Mouse (Mus musculus) hindbrain, embryonic 11.5 days (tissue): ENCODE measurements around the gene Osbpl6. TPM values are rescaled to one million over a fixed set of nuclear protein-coding genes. Genes with fewer than 3 reads are reported as not detected.

Experiments
- ATAC-seq: fragments of 200-750 bp; cut with Nextera tagmentation; 2 replicates; pipeline ENCODE4 v1.8.0; 2017; ENCODE audit warnings: mild to moderate bottlenecking, moderate TSS enrichment, moderate library complexity; ENCODE audit not compliant: low FRiP score
- DNase-seq: peaks from one replicate; pipeline ENCODE4 v3.0.0-alpha.2; 2015; ENCODE audit warnings: low spot score
- H3K27ac ChIP-seq: fragments of 300-500 bp; sonication (generic); 2 replicates; pipeline ENCODE4 v1.5.1; 2014; ENCODE audit warnings: mild to moderate bottlenecking, low read depth, low read length
- H3K27me3 ChIP-seq: fragments of 300-500 bp; sonication (generic); 2 replicates; pipeline ENCODE4 v1.6.1; 2014; ENCODE audit warnings: mild to moderate bottlenecking, low read length, moderate library complexity, mixed read lengths; ENCODE audit not compliant: control insufficient read depth, insufficient read depth
- H3K36me3 ChIP-seq: fragments of 300-500 bp; sonication (generic); 2 replicates; pipeline ENCODE4 v1.6.1; 2014; ENCODE audit warnings: mild to moderate bottlenecking, low read length, moderate library complexity, mixed read lengths; ENCODE audit not compliant: control insufficient read depth, insufficient read depth
- H3K4me1 ChIP-seq: fragments of 300-500 bp; sonication (generic); replicated peaks from 2 replicates; pipeline ENCODE4 v1.6.1; 2014; ENCODE audit warnings: low read length, mixed read lengths; ENCODE audit not compliant: control insufficient read depth, insufficient read depth
- H3K4me2 ChIP-seq: fragments of 300-500 bp; sonication (generic); replicated peaks from 2 replicates; pipeline ENCODE4 v1.6.1; 2014; ENCODE audit warnings: mild to moderate bottlenecking, low read depth, low read length
- H3K4me3 ChIP-seq: fragments of 300-500 bp; sonication (generic); 2 replicates; pipeline ENCODE4 v1.5.1; 2014; ENCODE audit warnings: low read depth, low read length
- H3K9ac ChIP-seq: fragments of 300-500 bp; sonication (generic); 2 replicates; pipeline ENCODE4 v1.6.1; 2014; ENCODE audit warnings: low read depth, low read length
- H3K9me3 ChIP-seq: fragments of 300-500 bp; sonication (generic); 2 replicates; pipeline ENCODE4 v1.6.1; 2016; ENCODE audit warnings: low read length; ENCODE audit not compliant: control insufficient read depth
- WGBS: fragments of 180-500 bp; shearing (Covaris S2); extraction: QIAGEN DNeasy Blood & Tissue Kit; methylation state at CpG from one replicate; pipeline ENCODE4 v1.1.7; 2014; 5-methylcytosine and 5-hydroxymethylcytosine counted together
- polyA plus RNA-seq: library from polyadenylated mRNA; unstranded; fragments of >200 nt; fragmentation: Nextera tagmentation; extraction: Ambion mirVana; gene quantifications from 2 replicates; pipeline ENCODE4 v1.2.1, GENCODE M21; 2014

Osbpl6 gene
- polyA plus RNA-seq = 15.1 and 16.9 TPM in 2 replicates

DNA sequence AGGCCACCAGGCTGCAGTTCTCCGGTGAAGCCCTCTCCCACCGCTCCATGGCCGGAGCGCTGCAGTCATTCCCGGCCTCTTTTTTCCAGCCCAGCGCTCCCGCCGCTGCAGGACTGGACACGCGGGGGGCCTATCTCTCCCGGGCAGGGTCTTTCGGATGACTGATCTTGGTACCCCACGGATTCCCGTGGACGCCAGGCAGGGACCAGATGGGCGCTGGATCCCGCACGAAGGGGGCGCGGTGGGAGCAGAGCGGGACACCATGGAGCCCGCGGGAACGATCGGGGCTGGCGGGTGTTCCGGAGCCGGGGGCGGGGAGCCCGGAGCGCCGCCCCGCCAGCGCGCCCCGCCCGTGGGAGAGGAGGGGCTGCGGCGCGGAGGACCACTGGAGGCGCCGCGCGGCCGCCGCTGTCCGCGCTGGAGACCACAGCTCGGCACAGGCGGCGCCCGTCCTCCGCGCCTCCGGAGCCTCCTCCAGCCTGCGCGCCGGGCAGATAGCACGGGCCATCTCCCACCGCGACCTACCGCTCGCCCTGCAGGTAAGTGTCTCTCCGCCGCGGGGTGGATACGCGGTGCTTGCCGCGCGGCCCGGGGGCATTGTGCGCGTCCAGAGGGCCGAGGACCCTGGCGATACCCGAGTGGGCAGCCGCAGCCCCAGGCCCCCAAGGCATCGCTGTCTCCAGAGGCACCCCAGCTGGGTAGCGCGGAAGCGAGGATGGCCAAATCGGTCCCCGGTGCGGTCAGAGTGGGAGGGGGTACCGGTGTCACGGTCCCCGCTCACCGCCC lies at the start of gene Osbpl6:
TSS of gene Osbpl6 (plus strand) at position 358 of the 786 bp plus-strand sequence.
- Histone ChIP-seq H3K36me3 (no peaks in the 10 kb centered on the region), H3K4me1 (no peaks in the 10 kb centered on the region), H3K27ac (peak within 1 kb of the TSS; percentile 78), H3K4me3 (peak within 1 kb of the TSS; percentile 78), H3K9me3 (no peaks in the 10 kb centered on the region), H3K9ac (peak within 1 kb of the TSS; percentile 78), H3K4me2 (peak within 1 kb of the TSS; percentile 84), H3K27me3 (peaks cover 4% of the 10 kb centered on the region; the same call in 1 of the 2 replicates)
- WGBS = under 1% methylated on average over 55 of the region's 89 CpGs
- DNase-seq (peak; percentile 88), ATAC-seq (peak; percentile 94)

DNA sequence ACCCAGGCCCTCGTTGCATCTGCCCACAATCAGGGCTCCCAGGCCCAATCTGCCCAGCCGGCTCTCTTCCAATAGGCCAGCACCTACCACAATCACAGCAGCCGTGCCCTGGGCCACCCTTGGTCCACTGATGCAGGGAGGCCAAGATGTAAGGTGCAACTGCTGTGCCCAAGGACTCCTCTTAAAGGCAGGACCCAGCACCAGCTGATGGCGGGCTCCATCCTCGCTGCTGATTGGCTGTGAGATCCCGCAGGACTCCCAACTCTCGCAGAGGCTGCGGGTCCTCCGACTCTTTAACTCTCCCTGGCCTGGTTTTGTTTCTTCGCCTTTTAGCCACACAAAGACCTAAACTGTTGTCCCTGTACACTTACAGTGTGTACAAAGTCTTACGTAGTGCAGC lies 46.1 kb upstream of the Osbpl6 start, which contains the start of gene Cyct:
TSS of gene Cyct (minus strand) at position 225 of the 400 bp plus-strand sequence.
- no peak for ATAC-seq
- 90% methylated on average over 11 of the region's 11 CpGs for WGBS

DNA sequence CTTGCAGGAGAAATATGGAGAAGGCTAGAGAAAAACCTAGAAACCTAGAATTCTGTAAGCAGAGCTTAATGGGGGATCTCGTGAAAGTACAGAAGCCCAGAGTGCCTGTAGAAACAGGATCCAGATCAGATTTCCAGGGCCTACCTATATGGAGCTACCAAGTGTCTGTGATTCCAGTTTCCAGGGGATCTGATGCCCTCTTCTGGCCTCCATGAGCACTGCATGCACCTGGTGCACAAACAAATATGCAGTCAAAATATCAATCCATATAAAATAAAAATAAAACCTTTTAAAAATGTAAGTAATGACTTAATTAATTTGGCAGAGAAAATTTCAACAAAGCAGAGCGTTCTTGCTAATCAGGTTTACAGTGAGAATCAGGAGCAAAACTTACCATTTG lies 44.2 kb upstream of the Osbpl6 start:
- H3K9me3 ChIP-seq = no peaks in the 10 kb centered on the region
- 57% methylated on average over 2 of the region's 2 CpGs for WGBS
- H3K4me1 ChIP-seq = no peaks in the 10 kb centered on the region
- no peak for ATAC-seq
- H3K4me2 ChIP-seq = no peak overlapping the region
- H3K4me3 ChIP-seq = no peak overlapping the region
- no peak overlapping the region for H3K27ac ChIP-seq
- H3K36me3 ChIP-seq = no peaks in the 10 kb centered on the region
- DNase-seq = peak; percentile 39
- no peak overlapping the region for H3K9ac ChIP-seq
- H3K27me3 ChIP-seq = no peaks in the 10 kb centered on the region

More for the DNA sequence above, 46.1 kb upstream of the Osbpl6 start, which contains the start of gene Cyct:
- Histone ChIP-seq H3K9me3 (no peaks in the 10 kb centered on the region), H3K27ac (no peak within 1 kb of the TSS), H3K9ac (no peak within 1 kb of the TSS), H3K36me3 (no peaks in the 10 kb centered on the region), H3K4me1 (no peaks in the 10 kb centered on the region), H3K4me2 (no peak within 1 kb of the TSS), H3K4me3 (no peak within 1 kb of the TSS), H3K27me3 (no peaks in the 10 kb centered on the region)
- DNase-seq = no peak

DNA sequence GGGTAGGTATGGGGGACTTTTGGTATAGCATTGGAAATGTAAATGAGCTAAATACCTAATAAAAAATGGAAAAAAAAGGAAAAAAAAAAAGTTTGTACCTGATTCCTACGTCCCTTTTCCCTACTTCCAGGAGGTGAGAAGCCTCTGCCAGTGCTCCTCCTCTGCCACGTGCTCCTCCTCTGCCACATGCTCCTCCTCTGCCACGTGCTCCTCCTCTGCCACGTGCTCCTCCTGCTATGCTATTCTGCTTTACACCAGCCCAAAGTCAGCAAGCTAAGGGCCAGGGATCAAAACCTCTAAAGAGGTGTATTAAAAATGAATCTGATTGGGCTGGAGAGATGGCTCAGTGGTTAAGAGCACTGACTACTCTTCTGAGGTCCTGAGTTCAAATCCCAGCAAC lies 40.5 kb upstream of the Osbpl6 start:
- DNase-seq (no peak), ATAC-seq (no peak)
- H3K36me3 ChIP-seq = no peaks in the 10 kb centered on the region
- no peak overlapping the region for H3K4me2 ChIP-seq
- 76% methylated on average over 4 of the region's 4 CpGs for WGBS
- no peaks in the 10 kb centered on the region for H3K27me3 ChIP-seq
- H3K27ac ChIP-seq = no peak overlapping the region
- no peak overlapping the region for H3K4me3 ChIP-seq
- no peak overlapping the region for H3K9ac ChIP-seq
- no peaks in the 10 kb centered on the region for H3K9me3 ChIP-seq
- 0 out of 2 replicates have a peak, but pooled peaks cover under 1% of the 10 kb centered on the region for H3K4me1 ChIP-seq

DNA sequence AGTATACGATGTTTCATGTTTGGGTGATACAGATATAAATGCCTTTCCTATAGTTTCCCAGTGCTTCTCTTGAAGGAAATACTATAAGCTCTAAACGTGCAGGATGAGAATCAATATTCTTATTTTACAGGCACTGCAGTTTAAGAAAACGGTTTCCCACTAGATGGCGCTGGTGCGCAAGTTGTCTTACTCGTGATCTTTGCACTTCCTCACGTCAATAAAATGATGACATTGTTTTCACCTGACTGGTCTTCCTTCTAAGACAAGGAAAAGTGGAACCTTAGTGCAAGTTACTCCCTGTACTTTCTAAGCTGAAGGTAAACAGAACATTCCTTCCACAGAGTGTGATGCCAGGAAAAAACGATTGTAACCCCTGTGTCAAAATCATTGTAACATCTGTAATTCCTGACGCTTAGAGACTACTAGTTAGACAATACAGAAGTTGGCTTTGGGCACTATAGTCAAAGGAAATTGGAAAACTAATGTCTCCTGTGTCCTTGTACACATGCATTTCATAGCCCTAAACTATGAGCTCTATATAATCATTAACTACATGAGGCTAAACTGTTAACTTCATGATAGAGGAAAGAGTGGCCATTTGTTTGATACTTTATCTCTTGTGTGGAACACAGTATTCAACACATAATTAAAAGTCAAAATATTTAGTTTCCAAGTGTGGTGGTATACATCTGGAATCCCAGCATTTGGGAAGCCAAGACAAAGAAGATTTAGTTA lies 39.0 kb upstream of the Osbpl6 start:
- no peak overlapping the region for H3K27ac ChIP-seq
- 21% methylated on average over 9 of the region's 9 CpGs for WGBS
- no peak overlapping the region for H3K9ac ChIP-seq
- H3K36me3 ChIP-seq = no peaks in the 10 kb centered on the region
- no peak overlapping the region for H3K4me2 ChIP-seq
- H3K4me3 ChIP-seq = no peak overlapping the region
- DNase-seq (peak; percentile 92), ATAC-seq (no peak)
- 0 out of 2 replicates have a peak, but pooled peaks cover 2% of the 10 kb centered on the region for H3K4me1 ChIP-seq
- no peaks in the 10 kb centered on the region for H3K27me3 ChIP-seq
- no peaks in the 10 kb centered on the region for H3K9me3 ChIP-seq

DNA sequence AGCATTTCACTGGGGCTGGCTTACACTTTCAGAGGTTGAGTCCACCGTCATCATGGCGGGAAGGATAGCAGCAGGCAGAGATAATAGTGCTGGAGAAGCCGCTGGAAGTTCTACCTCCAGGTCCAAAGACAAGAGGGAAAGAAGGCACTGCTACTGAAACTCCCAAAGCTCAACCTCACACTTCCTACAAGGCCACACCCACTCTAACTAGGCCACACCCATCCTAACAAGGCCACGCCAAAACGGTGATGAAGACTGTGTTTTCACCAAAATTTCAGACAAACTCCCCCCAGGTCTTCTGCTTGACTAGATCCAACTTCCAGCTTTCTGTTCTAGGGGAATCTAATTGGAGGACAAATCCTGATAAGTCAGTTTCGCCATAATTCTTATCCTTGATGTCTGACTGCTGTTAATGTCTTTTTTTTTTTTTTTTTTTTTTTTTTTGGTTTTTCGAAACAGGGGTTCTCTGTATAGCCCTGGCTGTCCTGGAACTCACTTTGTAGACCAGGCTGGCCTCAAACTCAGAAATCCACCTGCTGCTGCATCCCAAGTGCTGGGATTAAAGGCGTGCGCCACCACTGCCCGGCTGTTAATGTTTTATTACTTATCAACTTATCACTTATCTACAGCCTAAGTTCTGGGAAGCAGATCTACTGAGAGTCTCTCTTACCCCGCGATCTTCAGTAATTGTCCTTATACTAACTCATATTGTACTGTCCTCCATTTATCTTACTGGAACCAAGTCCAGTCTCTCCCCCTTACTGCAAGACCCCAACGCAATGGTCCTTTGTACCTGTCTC lies 37.2 kb upstream of the Osbpl6 start:
- Histone ChIP-seq H3K4me2 (no peak overlapping the region), H3K9me3 (no peaks in the 10 kb centered on the region), H3K4me1 (0 out of 2 replicates have a peak, but pooled peaks cover 2% of the 10 kb centered on the region), H3K36me3 (peaks cover 3% of the 10 kb centered on the region; the same call in 1 of the 2 replicates), H3K4me3 (no peak overlapping the region; the same call in 1 of the 2 replicates), H3K27ac (no peak overlapping the region), H3K27me3 (no peaks in the 10 kb centered on the region), H3K9ac (no peak overlapping the region)
- WGBS = 78% methylated on average over 13 of the region's 13 CpGs
- ATAC-seq (peak; percentile 24; the same call in 1 of the 2 replicates), DNase-seq (no peak)

DNA sequence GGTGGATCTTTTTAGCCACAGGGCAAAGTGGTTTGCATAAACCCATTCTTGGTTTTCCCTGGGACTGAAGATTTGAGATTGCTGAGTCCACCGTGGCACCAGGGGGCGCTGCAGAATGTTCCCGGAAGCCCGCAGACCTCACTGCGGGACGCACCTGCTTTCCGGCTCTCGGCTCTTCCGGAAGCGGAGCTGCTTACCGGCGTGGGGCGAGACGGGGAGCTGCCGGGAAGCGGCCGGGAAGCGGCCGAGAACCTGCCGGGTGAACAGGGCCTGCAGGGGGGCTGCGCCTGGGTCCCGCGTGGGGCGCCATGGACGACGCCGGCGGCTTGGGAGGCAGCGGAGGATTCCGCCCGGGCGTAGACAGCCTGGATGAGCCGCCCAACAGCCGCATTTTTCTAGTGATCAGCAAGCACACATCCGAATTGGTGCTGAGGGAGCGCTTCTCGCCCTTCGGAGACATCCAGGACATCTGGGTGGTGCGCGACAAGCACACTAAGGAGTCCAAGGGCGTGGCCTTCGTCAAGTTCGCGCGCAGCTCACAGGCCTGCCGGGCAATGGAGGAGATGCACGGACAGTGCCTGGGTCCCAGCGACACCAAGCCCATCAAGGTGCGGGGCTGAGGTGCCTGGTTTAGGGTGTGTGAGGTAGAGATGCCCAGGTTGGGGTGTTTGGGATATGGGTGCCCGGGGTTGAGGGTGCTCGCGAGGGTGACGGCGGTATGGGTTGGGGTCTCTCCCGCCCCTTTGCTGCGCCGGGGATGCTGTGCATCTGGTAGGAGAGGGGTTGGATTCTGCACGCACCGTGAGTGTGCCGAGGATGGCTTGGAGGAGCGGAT lies 36.3 kb upstream of the Osbpl6 start, which contains the start of gene Rbm45:
TSS of gene Rbm45 (plus strand) at position 164 of the 835 bp plus-strand sequence.
- Histone ChIP-seq H3K4me1 (0 out of 2 replicates have a peak, but pooled peaks cover 2% of the 10 kb centered on the region), H3K27me3 (no peaks in the 10 kb centered on the region), H3K9me3 (no peaks in the 10 kb centered on the region), H3K27ac (peak within 1 kb of the TSS; percentile 68; the same call in 1 of the 2 replicates), H3K4me3 (peak within 1 kb of the TSS; percentile 95), H3K4me2 (peak within 1 kb of the TSS; percentile 86), H3K36me3 (peaks cover 3% of the 10 kb centered on the region; the same call in 1 of the 2 replicates), H3K9ac (peak within 1 kb of the TSS; percentile 93)
- under 1% methylated on average over 52 of the region's 61 CpGs for WGBS
- ATAC-seq (peak; percentile 92), DNase-seq (peak; percentile 95)
